ENCODE assay signal across 8 mouse cellular contexts in genomic region chr13:83662089-83662551, GRCm38 (mm10).
DNase-seq lines count a peak whose midpoint lies in the region; ATAC-seq lines count a peak whose summit lies in the region.

No protein-coding gene starts in this region.

- H3K27ac ChIP-seq in forebrain, embryonic 15.5 days (replicated peaks) = peak overlapping the region; percentile 85

- no peaks in the 10 kb centered on the region for H3K36me3 ChIP-seq in forebrain, embryonic 15.5 days

- H3K4me3 ChIP-seq in forebrain, embryonic 15.5 days = peak overlapping the region; percentile 24

- ATAC-seq in forebrain, embryonic 15.5 days (replicated peaks) = peak; percentile 78
- 0 out of 2 replicates have a peak, but pooled peaks have one; percentile 23 for ATAC-seq in neutrophil, adult 5-6 weeks (ENCODE audit: extremely low read depth, insufficient number of reproducible peaks, low FRiP score, poor library complexity, severe bottlenecking)
- no peak for ATAC-seq in megakaryocyte progenitor cell, adult 5-6 weeks (replicated peaks; ENCODE audit: poor library complexity)

- H3K27me3 ChIP-seq in forebrain, embryonic 15.5 days = no peaks in the 10 kb centered on the region

- no peaks in the 10 kb centered on the region for H3K9me3 ChIP-seq in forebrain, embryonic 15.5 days

- H3K4me1 ChIP-seq in forebrain, embryonic 15.5 days = peaks cover 30% of the 10 kb centered on the region

- H3K4me2 ChIP-seq in forebrain, embryonic 15.5 days (replicated peaks) = peak overlapping the region; percentile 35

- H3K9ac ChIP-seq in forebrain, embryonic 15.5 days (replicated peaks) = peak overlapping the region; percentile 31; the same call in 1 of the 2 replicates

- WGBS in forebrain, embryonic 15.5 days = 38% methylated on average over 14 of the region's 14 CpGs

- DNase-seq in right cerebral cortex, postnatal 14 days = peak; percentile 35
- no peak for DNase-seq in right cerebral cortex, adult 2 months (ENCODE audit: low spot score in 2 of 2)
- peak; percentile 32 for DNase-seq in cerebellum, adult 9-10 months
- DNase-seq in heart, adult 18-20 months = no peak
- no peak for DNase-seq in frontal cortex, adult 2 months (ENCODE audit: extremely low spot score in 1 of 2, low spot score in 1 of 2)

Comparison
In these comparisons a context has a peak if more than half of its experiments do, and no peak if none do; other contexts are left out.
1. DNase-seq: peak in right cerebral cortex, postnatal 14 days (single experiment) and cerebellum, adult 9-10 months (single experiment); none in right cerebral cortex, adult 2 months (0 of 2), heart, adult 18-20 months (0 of 2) and frontal cortex, adult 2 months (0 of 2).